Mouse (Mus musculus) duodenum, adult 2 months (tissue): ENCODE results near the gene Zfp202. TPM values are rescaled to one million over a fixed set of nuclear protein-coding genes. Genes with fewer than 3 reads are reported as not detected.

Source experiments
- polyA plus RNA-seq: library from polyadenylated mRNA; depleted of rRNA; stranded (reverse); fragments of >200 nt; gene quantifications from 2 replicates; pipeline ENCODE4 v1.2.3, GENCODE M21; 2012; ENCODE audit warnings: low replicate concordance; rRNA removed

Gene Zfp202
- polyA plus RNA-seq = 0.06 and 0.32 TPM in 2 replicates

DNA sequence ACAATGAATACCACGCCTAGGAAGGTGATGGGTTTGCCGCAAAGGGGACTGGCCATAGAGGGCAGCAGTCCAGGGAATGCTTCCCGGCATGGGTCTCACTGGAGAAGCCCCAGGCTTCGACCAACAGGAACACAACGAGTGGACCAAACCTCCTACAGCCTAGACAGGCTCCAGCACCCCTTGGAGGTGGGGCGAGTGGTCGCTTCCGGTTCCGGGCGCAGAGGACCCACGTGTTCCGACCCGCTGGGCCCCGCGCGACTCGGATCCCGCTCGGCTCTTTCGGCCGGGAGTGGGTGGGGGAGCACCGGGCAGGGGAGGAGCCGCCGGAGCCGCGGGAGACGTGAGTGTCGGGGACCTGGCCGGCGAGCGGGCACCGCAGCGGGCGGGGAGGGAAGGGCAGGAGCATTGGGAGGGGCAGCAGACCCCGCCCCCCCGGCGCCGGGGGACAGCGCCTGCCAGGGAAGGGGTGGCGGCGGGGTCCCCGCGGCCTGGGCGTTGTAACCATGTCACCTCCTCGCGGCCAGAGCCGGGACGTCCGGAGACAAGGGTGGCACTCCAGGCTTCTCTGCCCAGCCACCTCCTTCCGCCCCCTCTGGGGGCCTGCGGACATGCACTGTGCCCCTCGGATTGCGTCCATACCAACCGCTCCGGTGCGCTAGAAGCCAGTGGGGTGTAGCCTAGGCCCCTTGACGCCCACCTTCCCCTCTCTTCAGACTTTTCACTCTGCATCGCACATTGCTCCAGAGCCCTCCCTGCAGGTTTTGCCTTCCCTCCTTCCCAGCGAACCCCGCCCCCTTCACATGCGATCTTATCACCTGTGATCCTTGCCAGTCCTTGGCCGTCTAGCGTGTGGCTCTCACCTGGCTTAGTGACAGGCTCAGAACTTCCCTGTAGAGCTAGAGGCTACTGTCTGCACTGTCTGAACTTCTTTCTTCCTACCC, at the start of gene Zfp202:
TSS of gene Zfp202 (plus strand) at position 219 of the 941 bp plus-strand sequence.

DNA sequence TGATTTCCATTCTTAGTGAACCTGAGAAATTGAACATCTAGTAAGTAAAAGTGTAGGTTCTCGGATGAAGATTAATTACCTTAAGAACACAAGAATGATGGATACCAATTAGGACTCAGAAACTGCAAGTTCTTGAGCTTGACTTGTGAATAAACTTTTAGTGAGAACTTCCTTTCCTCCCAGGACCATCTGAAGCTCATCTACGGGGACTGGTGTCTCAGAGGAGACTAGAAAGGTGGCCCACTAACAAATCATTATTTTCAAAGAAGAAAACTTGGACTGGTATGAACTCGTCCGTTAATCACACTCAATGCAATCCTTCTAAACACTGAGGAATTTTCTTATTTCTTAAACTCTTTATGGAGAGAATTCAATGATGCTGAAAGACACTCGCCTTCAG, 11.5 kb upstream of the Zfp202 start, which contains the start of gene Olfr986:
TSS of gene Olfr986 (plus strand) at position 301 of the 400 bp plus-strand sequence.

Other genes starting within 250 kb of the Zfp202 start
- gene Olfr975, start 240.3 kb upstream of the Zfp202 start, polyA plus RNA-seq = not detected in 2 replicates
- not detected in 2 replicates for gene Olfr976, start 231.2 kb upstream of the Zfp202 start, polyA plus RNA-seq
- gene Olfr978, start 200.2 kb upstream of the Zfp202 start, polyA plus RNA-seq = not detected in 2 replicates
- not detected in 2 replicates for gene Olfr979, start 188.9 kb upstream of the Zfp202 start, polyA plus RNA-seq
- not detected in 2 replicates for gene Olfr980, start 182.7 kb upstream of the Zfp202 start, polyA plus RNA-seq
- not detected in 2 replicates for gene Olfr981, start 170.9 kb upstream of the Zfp202 start, polyA plus RNA-seq
- not detected in 2 replicates for gene Olfr982, start 118.5 kb upstream of the Zfp202 start, polyA plus RNA-seq
- not detected in 2 replicates for gene Olfr983, start 98.7 kb upstream of the Zfp202 start, polyA plus RNA-seq
- gene Olfr984, start 78.1 kb upstream of the Zfp202 start, polyA plus RNA-seq = not detected in 2 replicates
- not detected in 2 replicates for gene Olfr985, start 62.1 kb upstream of the Zfp202 start, polyA plus RNA-seq
- gene Tmem225, start 44.2 kb upstream of the Zfp202 start, polyA plus RNA-seq = not detected in 2 replicates
- not detected in 2 replicates for gene Olfr986, start 11.4 kb upstream of the Zfp202 start, polyA plus RNA-seq
- 0.02 and 0.50 TPM in 2 replicates for gene Scn3b, start 76.9 kb downstream of the Zfp202 start, polyA plus RNA-seq